Mouse (Mus musculus) heart, embryonic 15.5 days (tissue): Measurements from ENCODE around the gene Wdr90. TPM values are rescaled to one million over a fixed set of nuclear protein-coding genes. Genes with fewer than 3 reads are reported as not detected.

Source experiments
- ATAC-seq: fragments of 200-750 bp; cut with Nextera tagmentation; replicated peaks from 2 replicates; pipeline ENCODE4 v1.8.0; 2017; ENCODE audit warnings: low read depth, moderate TSS enrichment; ENCODE audit not compliant: insufficient number of reproducible peaks, insufficient read depth, low FRiP score
- H3K27ac ChIP-seq: fragments of 300-500 bp; sonication (generic); 2 replicates; pipeline ENCODE4 v1.5.1; 2015; ENCODE audit warnings: mild to moderate bottlenecking, inconsistent platforms
- H3K27me3 ChIP-seq: fragments of 300-500 bp; sonication (generic); 2 replicates; pipeline ENCODE4 v1.6.1; 2015; ENCODE audit warnings: inconsistent platforms
- H3K36me3 ChIP-seq: fragments of 300-500 bp; sonication (generic); 2 replicates; pipeline ENCODE4 v1.6.1; 2015; ENCODE audit warnings: mild to moderate bottlenecking, inconsistent platforms
- H3K4me1 ChIP-seq: fragments of 300-500 bp; sonication (generic); replicated peaks from 2 replicates; pipeline ENCODE4 v1.6.1; 2015; ENCODE audit warnings: inconsistent platforms
- H3K4me2 ChIP-seq: fragments of 300-500 bp; sonication (generic); 2 replicates; pipeline ENCODE4 v1.6.1; 2015; ENCODE audit warnings: inconsistent platforms, mild to moderate bottlenecking, moderate library complexity
- H3K4me3 ChIP-seq: fragments of 300-500 bp; sonication (generic); 2 replicates; pipeline ENCODE4 v1.5.1; 2015; ENCODE audit warnings: mild to moderate bottlenecking, inconsistent platforms
- H3K9ac ChIP-seq: fragments of 300-500 bp; sonication (generic); 2 replicates; pipeline ENCODE4 v1.6.1; 2015; ENCODE audit warnings: mild to moderate bottlenecking, inconsistent platforms
- H3K9me3 ChIP-seq: fragments of 300-500 bp; sonication (generic); replicated peaks from 2 replicates; pipeline ENCODE4 v1.6.1; 2016; ENCODE audit warnings: inconsistent platforms
- WGBS: fragments of 180-500 bp; shearing (Covaris S2); methylation state at CpG from one replicate; pipeline ENCODE4 v1.1.7; 2015; ENCODE audit warnings: mixed read lengths; 5-methylcytosine and 5-hydroxymethylcytosine counted together
- microRNA-seq: library from miRNA; unstranded; fragments of <30 nt; microRNA quantifications from one replicate; pipeline ENCODE4, GENCODE M21; 2016
- polyA plus RNA-seq: library from polyadenylated mRNA; unstranded; fragments of >200 nt; fragmentation: Nextera tagmentation; extraction: Ambion mirVana; gene quantifications from 2 replicates; pipeline ENCODE4 v1.2.1, GENCODE M21; 2015

Gene Wdr90
- polyA plus RNA-seq, 1 experiment from 2014 or later: 12.1 TPM

GRCm38 (mm10) chr17:25795609-25796092, 65.7 kb downstream of the Wdr90 start, which contains the start of gene AC134908.4:
AC134908.4 (minus strand) TSS chr17:25795659.
- Histone ChIP-seq H3K27ac (no peak within 1 kb of the TSS), H3K27me3 (no peaks in the 10 kb centered on the region), H3K4me1 (peaks cover 41% of the 10 kb centered on the region), H3K9me3 (no peaks in the 10 kb centered on the region), H3K9ac (peak within 1 kb of the TSS; percentile 65), H3K4me2 (peak within 1 kb of the TSS; percentile 82), H3K36me3 (no peaks in the 10 kb centered on the region), H3K4me3 (peak within 1 kb of the TSS; percentile 69)
- no peak for ATAC-seq
- WGBS: 35% methylated on average over 6 of the region's 6 CpGs

- 85% methylated on average over 17 of the region's 17 CpGs for WGBS
- H3K9ac ChIP-seq: no peak overlapping the region
- no peak for ATAC-seq
- peaks cover 45% of the 10 kb centered on the region for H3K4me1 ChIP-seq
- no peak overlapping the region for H3K4me3 ChIP-seq
- 0 out of 2 replicates have a peak, but pooled peaks cover 3% of the 10 kb centered on the region for H3K36me3 ChIP-seq
- no peak overlapping the region for H3K27ac ChIP-seq
- H3K4me2 ChIP-seq: 0 out of 2 replicates have a peak overlapping the region, but pooled peaks have one; percentile 82
- no peaks in the 10 kb centered on the region for H3K9me3 ChIP-seq
- no peaks in the 10 kb centered on the region for H3K27me3 ChIP-seq
Observed at GRCm38 (mm10) chr17:25794998-25795397, 66.3 kb downstream of the Wdr90 start.

Small RNA genes within 50 kb of the gene (microRNA-seq; reads per million reads assigned to microRNA genes)
- gene Mir3082: 0.84 reads per million

Other genes starting within 250 kb of the Wdr90 start
- gene Gng13, start 144.3 kb downstream of the Wdr90 start, polyA plus RNA-seq: 1.0 and 2.0 TPM in 2 replicates
- gene Chtf18, start 134.1 kb downstream of the Wdr90 start, polyA plus RNA-seq: 11.8 and 17.7 TPM in 2 replicates
- 10.7 and 15.3 TPM in 2 replicates for gene Rpusd1, start 133.8 kb downstream of the Wdr90 start, polyA plus RNA-seq
- 0.13 TPM in 1 of 2 replicates, not detected in the other for gene Mslnl, start 125.5 kb downstream of the Wdr90 start, polyA plus RNA-seq
- 38.7 and 42.7 TPM in 2 replicates for gene Msln, start 107.1 kb downstream of the Wdr90 start, polyA plus RNA-seq
- gene Narfl, start 87.7 kb downstream of the Wdr90 start, polyA plus RNA-seq: 31.5 and 32.4 TPM in 2 replicates
- 44.7 and 57.1 TPM in 2 replicates for gene Haghl, start 75.8 kb downstream of the Wdr90 start, polyA plus RNA-seq
- gene Ccdc78, start 74.9 kb downstream of the Wdr90 start, polyA plus RNA-seq: 0.13 and 0.23 TPM in 2 replicates
- 56.8 and 70.2 TPM in 2 replicates for gene Fam173a, start 68.6 kb downstream of the Wdr90 start, polyA plus RNA-seq
- 0.50 TPM in 1 of 2 replicates, not detected in the other for gene AC134908.4, start 65.8 kb downstream of the Wdr90 start, polyA plus RNA-seq
- gene Metrn, start 64.4 kb downstream of the Wdr90 start, polyA plus RNA-seq: 21.2 and 29.2 TPM in 2 replicates
- 0.78 and 1.2 TPM in 2 replicates for gene Fbxl16, start 52.4 kb downstream of the Wdr90 start, polyA plus RNA-seq
- gene Wdr24, start 37.9 kb downstream of the Wdr90 start, polyA plus RNA-seq: 12.7 and 19.8 TPM in 2 replicates
- 30.9 and 36.6 TPM in 2 replicates for gene Jmjd8, start 32.6 kb downstream of the Wdr90 start, polyA plus RNA-seq
- gene Stub1, start 28.1 kb downstream of the Wdr90 start, polyA plus RNA-seq: 251 and 301 TPM in 2 replicates
- 1.4 and 1.7 TPM in 2 replicates for gene Rhbdl1, start 24.2 kb downstream of the Wdr90 start, polyA plus RNA-seq
- gene Gm20683, start 19.7 kb downstream of the Wdr90 start, polyA plus RNA-seq: 1.7 and 3.0 TPM in 2 replicates
- 24.2 and 26.1 TPM in 2 replicates for gene Rhot2, start 16.6 kb downstream of the Wdr90 start, polyA plus RNA-seq
- 176 and 203 TPM in 2 replicates for gene Mcrip2, start 7.3 kb upstream of the Wdr90 start, polyA plus RNA-seq
- 29.3 and 35.1 TPM in 2 replicates for gene Mettl26, start 13.6 kb upstream of the Wdr90 start, polyA plus RNA-seq
- 0.24 and 0.28 TPM in 2 replicates for gene Wfikkn1, start 19.4 kb upstream of the Wdr90 start, polyA plus RNA-seq
- 12.1 and 18.0 TPM in 2 replicates for gene Rab40c, start 58.2 kb upstream of the Wdr90 start, polyA plus RNA-seq
- 52.9 and 63.0 TPM in 2 replicates for gene Pigq, start 83.4 kb upstream of the Wdr90 start, polyA plus RNA-seq
- 0.08 and 0.16 TPM in 2 replicates for gene Nhlrc4, start 83.5 kb upstream of the Wdr90 start, polyA plus RNA-seq
- gene A930017K11Rik, start 91.1 kb upstream of the Wdr90 start, polyA plus RNA-seq: 0.05 TPM in 1 of 2 replicates, not detected in the other
- gene Capn15, start 124.3 kb upstream of the Wdr90 start, polyA plus RNA-seq: 9.3 and 13.5 TPM in 2 replicates
- 10.2 and 12.8 TPM in 2 replicates for gene Rab11fip3, start 208.1 kb upstream of the Wdr90 start, polyA plus RNA-seq
- gene Decr2, start 228.8 kb upstream of the Wdr90 start, polyA plus RNA-seq: 36.0 and 36.9 TPM in 2 replicates
- gene Nme4, start 234.1 kb upstream of the Wdr90 start, polyA plus RNA-seq: 48.8 and 61.8 TPM in 2 replicates